Mouse (Mus musculus) testis, adult 2 months (tissue): ENCODE results near the gene Tmod2.

ENCODE experiments used
- CTCF ChIP-seq: fragments of 200-500 bp; IDR thresholded peaks from 2 replicates; pipeline ENCODE4 v1.5.1; 2012; ENCODE audit warnings: low read depth, mild to moderate bottlenecking, inconsistent platforms, low read length, moderate library complexity; ENCODE audit not compliant: control insufficient read depth, insufficient read depth, insufficient replicate concordance
- POLR2A ChIP-seq: fragments of 200-500 bp; IDR thresholded peaks from 2 replicates; pipeline ENCODE4 v1.6.1; 2012; ENCODE audit warnings: low read depth, mild to moderate bottlenecking, inconsistent platforms, low read length, moderate library complexity; ENCODE audit not compliant: control insufficient read depth

GRCm38 (mm10) chr9:75517751-75518150, 93.4 kb downstream of the Tmod2 start:
- TF ChIP-seq CTCF = no peak
- TF ChIP-seq POLR2A = no peak
